Mouse (Mus musculus) brain, embryonic 14.5 days (tissue): ENCODE data around the gene Glud1.

ENCODE experiments used
- CTCF ChIP-seq: fragments of 200-500 bp; IDR thresholded peaks from 2 replicates; pipeline ENCODE4 v1.5.1; 2012; ENCODE audit warnings: inconsistent platforms, mild to moderate bottlenecking, moderate library complexity, borderline replicate concordance; ENCODE audit not compliant: insufficient read depth, insufficient read length; ENCODE audit errors: extremely low read depth
- POLR2A ChIP-seq: fragments of 200-500 bp; IDR thresholded peaks from 2 replicates; pipeline ENCODE4 v1.6.1; 2012; ENCODE audit warnings: mild to moderate bottlenecking, inconsistent platforms, borderline replicate concordance; ENCODE audit not compliant: poor library complexity, insufficient read depth, insufficient read length, severe bottlenecking; ENCODE audit errors: extremely low read depth

GRCm38 (mm10) chr14:34281736-34282269 is 28.7 kb upstream of the Glud1 start:
- TF ChIP-seq CTCF (no peak), POLR2A (no peak)
